Mouse (Mus musculus): ENCODE data around the gene Grin2c. TPM values are rescaled to one million over a fixed set of nuclear protein-coding genes. Genes with fewer than 3 reads are reported as not detected.

The Grin2c gene
- total RNA-seq, 2 experiments from 2014 or later: 14.7 to 21.6 TPM

GRCm38 (mm10) chr11:115222077-115222476, 45.0 kb downstream of the Grin2c start:
- intact Hi-C loops (cut with DNase I): no loop called here
- DNase-seq (ENCODE audit: extremely low spot score in 1 of 2, low spot score in 2 of 2): no peak

GRCm38 (mm10) chr11:115219685-115220084, 47.4 kb downstream of the Grin2c start:
- DNase-seq (ENCODE audit: extremely low spot score in 1 of 2, low spot score in 2 of 2): no peak
- intact Hi-C loops (cut with DNase I): no loop called here

GRCm38 (mm10) chr11:115219263-115219662, 47.8 kb downstream of the Grin2c start:
- no peak for DNase-seq (ENCODE audit: extremely low spot score in 1 of 2, low spot score in 2 of 2)
- intact Hi-C loops (cut with DNase I): no loop called here

GRCm38 (mm10) chr11:115217439-115218410, 49.3 kb downstream of the Grin2c start:
- DNase-seq (ENCODE audit: extremely low spot score in 1 of 2, low spot score in 2 of 2): no peak
- intact Hi-C loops (cut with DNase I): no loop called here

- no peak for DNase-seq (ENCODE audit: extremely low spot score in 1 of 2, low spot score in 2 of 2)
- intact Hi-C loops (cut with DNase I): no loop called here
Observed at GRCm38 (mm10) chr11:115215123-115215522, 51.9 kb downstream of the Grin2c start.

- intact Hi-C loops (cut with DNase I): no loop called here
- DNase-seq (ENCODE audit: extremely low spot score in 1 of 2, low spot score in 2 of 2): peak in 1 of 2 experiments; percentile 60
Observed at GRCm38 (mm10) chr11:115212116-115212515, 54.9 kb downstream of the Grin2c start.

GRCm38 (mm10) chr11:115209958-115210357, 57.1 kb downstream of the Grin2c start:
- no peak for DNase-seq (ENCODE audit: extremely low spot score in 1 of 2, low spot score in 2 of 2)
- intact Hi-C loops (cut with DNase I): loop anchor here (10.0 kb wide), 1 partner anchor 145 kb away; no protein-coding TSS in a partner anchor

- intact Hi-C loops (cut with DNase I): loop anchor here (10.0 kb wide), 1 partner anchor 146 kb away; no protein-coding TSS in a partner anchor
- DNase-seq (ENCODE audit: extremely low spot score in 1 of 2, low spot score in 2 of 2): no peak
Observed at GRCm38 (mm10) chr11:115208776-115209732, 58.0 kb downstream of the Grin2c start.

- intact Hi-C loops (cut with DNase I): loop anchor here (10.0 kb wide), 1 partner anchor 147 kb away; no protein-coding TSS in a partner anchor
- DNase-seq (ENCODE audit: extremely low spot score in 1 of 2, low spot score in 2 of 2): no peak
Observed at GRCm38 (mm10) chr11:115208126-115208525, 58.9 kb downstream of the Grin2c start.

GRCm38 (mm10) chr11:115202756-115203155, 64.3 kb downstream of the Grin2c start:
- intact Hi-C loops (cut with DNase I): loop anchor here (1.0 to 10.0 kb wide), 2 partner anchors 68 to 152 kb away; no protein-coding TSS in a partner anchor
- DNase-seq (ENCODE audit: extremely low spot score in 1 of 2, low spot score in 2 of 2): no peak

- peak; percentile 69 to 83 for DNase-seq (ENCODE audit: extremely low spot score in 1 of 2, low spot score in 2 of 2)
- intact Hi-C loops (cut with DNase I): loop anchor here (10.0 kb wide), 1 partner anchor 152 kb away; no protein-coding TSS in a partner anchor
Observed at GRCm38 (mm10) chr11:115202316-115202715, 64.7 kb downstream of the Grin2c start.

- DNase-seq (ENCODE audit: extremely low spot score in 1 of 2, low spot score in 2 of 2): no peak
- intact Hi-C loops (cut with DNase I): loop anchor here (10.0 kb wide), 1 partner anchor 154 kb away; no protein-coding TSS in a partner anchor
Observed at GRCm38 (mm10) chr11:115200520-115200919, 66.5 kb downstream of the Grin2c start.

Small RNA genes within 50 kb of the gene (microRNA-seq; reads per million reads assigned to microRNA genes)
- gene Gm25837: not detected

Other genes with a start within 250 kb of the Grin2c start
- under 1 TPM in 1 of 2 experiments, not detected in 1; 0.66 TPM for gene Cd300ld4, start 240.2 kb downstream of the Grin2c start, total RNA-seq (2021)
- not detected for gene Cd300ld5, start 229.5 kb downstream of the Grin2c start, total RNA-seq (2021)
- not detected for gene Cd300ld3, start 218.8 kb downstream of the Grin2c start, total RNA-seq (2021)
- gene Cd300e, start 205.1 kb downstream of the Grin2c start, total RNA-seq (2021): not detected
- gene Rab37, start 175.8 kb downstream of the Grin2c start, total RNA-seq (2021): under 1 TPM; 0.39 to 0.51 TPM
- gene Cd300lf, start 133.3 kb downstream of the Grin2c start, total RNA-seq (2021): under 1 TPM; 0.28 to 0.90 TPM
- gene Slc9a3r1, start 103.9 kb downstream of the Grin2c start, total RNA-seq (2021): 10 to 100 TPM; 53.7 to 56.0 TPM
- gene Tmem104, start 79.8 kb downstream of the Grin2c start, total RNA-seq (2021): 10 to 100 TPM; 19.9 to 20.3 TPM
- 10 to 100 TPM; 14.5 to 16.6 TPM for gene Nat9, start 79.4 kb downstream of the Grin2c start, total RNA-seq (2021)
- 10 to 100 TPM; 18.2 to 18.7 TPM for gene Fdxr, start 9.8 kb upstream of the Grin2c start, total RNA-seq (2021)
- 1 to 10 TPM; 6.5 to 6.8 TPM for gene Fads6, start 30.4 kb upstream of the Grin2c start, total RNA-seq (2021)
- under 1 TPM in 1 of 2 experiments, not detected in 1; 0.14 TPM for gene Otop2, start 39.9 kb upstream of the Grin2c start, total RNA-seq (2021)
- under 1 TPM; 0.24 to 0.26 TPM for gene Ush1g, start 54.8 kb upstream of the Grin2c start, total RNA-seq (2021)
- gene Otop3, start 67.5 kb upstream of the Grin2c start, total RNA-seq (2021): under 1 TPM; 0.24 to 0.28 TPM
- 10 to 100 TPM; 77.5 to 81.7 TPM for gene Hid1, start 100.5 kb upstream of the Grin2c start, total RNA-seq (2021)
- 10 to 100 TPM; 15.2 to 17.2 TPM for gene Cdr2l, start 114.7 kb upstream of the Grin2c start, total RNA-seq (2021)
- 10 to 100 TPM; 96.2 to 98.8 TPM for gene Mrpl58, start 136.5 kb upstream of the Grin2c start, total RNA-seq (2021)
- gene Atp5h, start 152.7 kb upstream of the Grin2c start, total RNA-seq (2021): 100 to 1,000 TPM; 399 to 414 TPM
- gene Kctd2, start 152.9 kb upstream of the Grin2c start, total RNA-seq (2021): 10 to 100 TPM; 54.3 to 55.7 TPM
- under 1 TPM in 1 of 2 experiments, not detected in 1; 0.24 TPM for gene Trim80, start 173.3 kb upstream of the Grin2c start, total RNA-seq (2021)
- not detected for gene Slc16a5, start 195.2 kb upstream of the Grin2c start, total RNA-seq (2021)
- 1 to 10 TPM; 9.0 to 9.2 TPM for gene Armc7, start 208.4 kb upstream of the Grin2c start, total RNA-seq (2021)
- gene Nt5c, start 224.6 kb upstream of the Grin2c start, total RNA-seq (2021): 10 to 100 TPM; 78.6 to 80.8 TPM
- 100 to 1,000 TPM; 312 to 341 TPM for gene Jpt1, start 247.1 kb upstream of the Grin2c start, total RNA-seq (2021)

All from left cerebral cortex, postnatal 10 days (tissue).